In the genomic region with DNA sequence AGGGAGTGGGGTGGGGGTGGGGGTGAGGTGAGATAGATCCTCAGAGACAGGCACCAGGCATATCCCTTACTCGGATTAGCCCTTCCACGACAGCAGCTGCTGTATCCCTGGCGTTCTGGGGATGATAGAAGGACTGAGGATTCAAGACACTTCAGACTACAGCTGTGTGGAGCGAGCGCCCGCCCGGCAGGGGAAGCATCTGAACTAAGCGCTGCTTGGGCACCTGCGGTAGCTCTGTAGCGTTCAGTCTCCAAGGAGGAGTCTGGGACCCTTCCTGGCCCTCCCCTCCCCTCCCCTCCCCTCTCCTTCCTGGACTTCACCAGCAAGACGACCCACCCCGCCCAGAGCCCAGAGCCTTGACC, we compare ENCODE assay signal across 9 mouse cellular contexts. TPM values are rescaled to one million over a fixed set of nuclear protein-coding genes. Genes with fewer than 3 reads are reported as not detected.
A peak's percentile ranks its signal among the peaks of the same experiment; 100 is the strongest.
DNase-seq lines count a peak whose midpoint lies in the region; ATAC-seq lines count a peak whose summit lies in the region.
"Had no signal": no experiment of that assay in that cellular context is flagged by ENCODE, and none has a peak within 500 bp of the region (broad histone marks: within the 10 kb centered on the region; RNA-seq: fewer than 3 reads in every experiment).

No protein-coding gene starts in this region.

- H3K27me3 ChIP-seq in limb, embryonic 15.5 days: peaks cover 45% of the 10 kb centered on the region
- H3K27me3 ChIP-seq in stomach, embryonic 16.5 days (ENCODE audit: control insufficient read depth, insufficient read depth, low read length): peaks cover 5% of the 10 kb centered on the region; the same call in 1 of the 2 replicates

- no peaks in the 10 kb centered on the region for H3K9me3 ChIP-seq in limb, embryonic 15.5 days
- no peaks in the 10 kb centered on the region for H3K9me3 ChIP-seq in stomach, embryonic 16.5 days (replicated peaks; ENCODE audit: control insufficient read depth, low read length)

- WGBS in limb, embryonic 15.5 days: under 1% methylated on average over 12 of the region's 12 CpGs
- WGBS in stomach, embryonic 16.5 days: 0% methylated on average over 12 of the region's 12 CpGs

- H3K9ac ChIP-seq in limb, embryonic 15.5 days: no peak overlapping the region
- peak overlapping the region; percentile 66 for H3K9ac ChIP-seq in stomach, embryonic 16.5 days (ENCODE audit: low read length)

- ATAC-seq in frontal cortex, adult (ENCODE audit: low TSS enrichment): peak; percentile 16; the same call in 1 of the 2 replicates
- peak; percentile 20; the same call in 1 of the 2 replicates for ATAC-seq in limb, embryonic 15.5 days (ENCODE audit: insufficient number of reproducible peaks, low FRiP score, low TSS enrichment, low read depth)
- peak; percentile 23; the same call in 1 of the 2 replicates for ATAC-seq in stomach, embryonic 16.5 days (ENCODE audit: insufficient read depth, low FRiP score)
- no peak for ATAC-seq in megakaryocyte-erythroid progenitor cell, adult 5-6 weeks (replicated peaks; ENCODE audit: low FRiP score, low TSS enrichment, poor library complexity, severe bottlenecking)

- no peaks in the 10 kb centered on the region for H3K36me3 ChIP-seq in limb, embryonic 15.5 days
- H3K36me3 ChIP-seq in stomach, embryonic 16.5 days (ENCODE audit: control insufficient read depth, insufficient read depth, low read length): no peaks in the 10 kb centered on the region

- H3K4me2 ChIP-seq in limb, embryonic 15.5 days: peak overlapping the region; percentile 83
- H3K4me2 ChIP-seq in stomach, embryonic 16.5 days (ENCODE audit: low read depth, low read length): peak overlapping the region; percentile 97

- peaks cover 14% of the 10 kb centered on the region for H3K4me1 ChIP-seq in limb, embryonic 15.5 days
- peaks cover 20% of the 10 kb centered on the region for H3K4me1 ChIP-seq in stomach, embryonic 16.5 days (ENCODE audit: control insufficient read depth, insufficient read depth, low read length)

- DNase-seq in frontal cortex, postnatal 36 days (ENCODE audit: low spot score in 2 of 2): no peak
- peak; percentile 27 for DNase-seq in thymus, postnatal 14 days
- DNase-seq in thymus, postnatal 0 days (ENCODE audit: low spot score): no peak
- no peak for DNase-seq in gastrocnemius, postnatal 25 days

- peak overlapping the region; percentile 41 for H3K4me3 ChIP-seq in limb, embryonic 15.5 days
- H3K4me3 ChIP-seq in stomach, embryonic 16.5 days (replicated peaks; ENCODE audit: low read length): peak overlapping the region; percentile 52

- H3K27ac ChIP-seq in limb, embryonic 15.5 days: no peak overlapping the region
- H3K27ac ChIP-seq in stomach, embryonic 16.5 days (ENCODE audit: low read length): no peak overlapping the region

RNA-seq across cellular contexts. Expression of gene Rasgef1a, which starts 54.6 kb away (rescaled TPM):
- polyA plus RNA-seq in thymus, postnatal 0 days (2015; fragmentation: Nextera tagmentation; extraction: Ambion mirVana): 0.18 and 0.39 TPM in 2 replicates
- polyA plus RNA-seq in limb, embryonic 15.5 days (2015; fragmentation: Nextera tagmentation; extraction: Ambion mirVana): 0.14 and 0.17 TPM in 2 replicates
- polyA plus RNA-seq in stomach, embryonic 16.5 days (2015; fragmentation: Nextera tagmentation; extraction: Ambion mirVana): 0.39 and 0.72 TPM in 2 replicates
- under 1 TPM; 0.29 to 0.33 TPM for total RNA-seq in gastrocnemius, postnatal 25 days (2021)
- total RNA-seq in megakaryocyte-erythroid progenitor cell, adult 5-6 weeks (2014; fragmentation: Nextera tagmentation): 0.15 TPM in 1 of 2 replicates, not detected in the other
- not detected in 2 replicates for total RNA-seq in megakaryocyte-erythroid progenitor cell, adult 5-6 weeks (2017)
- total RNA-seq: hematopoietic stem cell, adult 5-6 weeks had no signal
